Mouse (Mus musculus) heart, adult 18-20 months (tissue): ENCODE measurements around the gene Hnrnph2. TPM values are rescaled to one million over a fixed set of nuclear protein-coding genes. Genes with fewer than 3 reads are reported as not detected.

Experiments
- DNase-seq, 2 experiments: peaks; one replicate each; pipeline ENCODE4 v3.0.0; 2021 to 2022; ENCODE audit warnings: mixed read lengths in 1 of 2
- long read RNA-seq, 2 experiments: library from polyadenylated mRNA; stranded (forward); transcript quantifications; one replicate each; pipeline ENCODE4 v2.0.0; 2021
- total RNA-seq, 2 experiments: library from RNA; stranded (reverse); gene quantifications; 2 replicates each; pipeline ENCODE4 v1.2.3; 2021

Hnrnph2 gene
- 10 to 100 TPM; 61.2 to 69.5 TPM for total RNA-seq
- long read RNA-seq, experiment 1, transcript Hnrnph2-203 (3 exons, 2,426 nt) = major isoform, 38 of 70 reads
- long read RNA-seq, experiment 1, transcript Hnrnph2-202 (4 exons, 2,364 nt) = minor isoform, 30 of 70 reads
- long read RNA-seq, experiment 1, partial matches to known transcripts = 1 of 70 reads
- long read RNA-seq, experiment 1, other reads (novel, unspliced or antisense) = 1 of 70 reads
- long read RNA-seq, experiment 2, transcript Hnrnph2-203 (3 exons, 2,426 nt) = major isoform, 32 of 54 reads
- long read RNA-seq, experiment 2, transcript Hnrnph2-202 (4 exons, 2,364 nt) = minor isoform, 17 of 54 reads
- long read RNA-seq, experiment 2, partial matches to known transcripts = 5 of 54 reads
- long read RNA-seq, experiment 2, other reads (novel, unspliced or antisense) = 0 of 54 reads

- DNase-seq = peak; percentile 93 to 97
These were observed at the start of gene Hnrnph2, which contains the start of gene Gla for GRCm38 (mm10) chrX:134600659-134601379. Gene Hnrnph2 (plus strand): TSS chrX:134601179. Gene Gla (minus strand): TSS chrX:134601125.

GRCm38 (mm10) chrX:134553326-134553725, 47.7 kb upstream of the Hnrnph2 start:
- no peak for DNase-seq

- DNase-seq = no peak
These were observed 46.6 kb upstream of the Hnrnph2 start for GRCm38 (mm10) chrX:134554425-134554824.

GRCm38 (mm10) chrX:134564326-134564725, 36.7 kb upstream of the Hnrnph2 start:
- no peak for DNase-seq

GRCm38 (mm10) chrX:134566536-134567222, 34.3 kb upstream of the Hnrnph2 start:
- peak in 1 of 2 experiments; percentile 7 for DNase-seq

GRCm38 (mm10) chrX:134577896-134578295, 23.1 kb upstream of the Hnrnph2 start:
- no peak for DNase-seq

GRCm38 (mm10) chrX:134580528-134581305, 20.3 kb upstream of the Hnrnph2 start:
- no peak for DNase-seq

GRCm38 (mm10) chrX:134582270-134582669, 18.7 kb upstream of the Hnrnph2 start:
- no peak for DNase-seq

- peak in 1 of 2 experiments; percentile 23 for DNase-seq
These were observed 17.9 kb upstream of the Hnrnph2 start, which contains the start of gene Btk for GRCm38 (mm10) chrX:134582888-134583669. Gene Btk (minus strand): TSS chrX:134583570.

- peak; percentile 92 for DNase-seq
These were observed 15.6 kb upstream of the Hnrnph2 start, which contains the start of gene Rpl36a for GRCm38 (mm10) chrX:134585103-134586002. Gene Rpl36a (plus strand): TSS chrX:134585654.

GRCm38 (mm10) chrX:134586447-134586846, 14.5 kb upstream of the Hnrnph2 start:
- no peak for DNase-seq

- DNase-seq = no peak
These were observed 12.7 kb upstream of the Hnrnph2 start for GRCm38 (mm10) chrX:134588261-134588660.

GRCm38 (mm10) chrX:134588997-134589396, 12.0 kb upstream of the Hnrnph2 start:
- DNase-seq = no peak

GRCm38 (mm10) chrX:134589836-134590235, 11.1 kb upstream of the Hnrnph2 start:
- no peak for DNase-seq

GRCm38 (mm10) chrX:134599922-134600565, 935 bp upstream of the Hnrnph2 start:
- no peak for DNase-seq

GRCm38 (mm10) chrX:134601380-134602120, 571 bp downstream of the Hnrnph2 start:
- no peak for DNase-seq

GRCm38 (mm10) chrX:134609472-134609871, 8.5 kb downstream of the Hnrnph2 start:
- peak in 1 of 2 experiments; percentile 23 for DNase-seq

GRCm38 (mm10) chrX:134610984-134611383, 10.0 kb downstream of the Hnrnph2 start:
- DNase-seq = no peak
